Mouse (Mus musculus): ENCODE data around the gene Nell2.

Gene Nell2

DNA sequence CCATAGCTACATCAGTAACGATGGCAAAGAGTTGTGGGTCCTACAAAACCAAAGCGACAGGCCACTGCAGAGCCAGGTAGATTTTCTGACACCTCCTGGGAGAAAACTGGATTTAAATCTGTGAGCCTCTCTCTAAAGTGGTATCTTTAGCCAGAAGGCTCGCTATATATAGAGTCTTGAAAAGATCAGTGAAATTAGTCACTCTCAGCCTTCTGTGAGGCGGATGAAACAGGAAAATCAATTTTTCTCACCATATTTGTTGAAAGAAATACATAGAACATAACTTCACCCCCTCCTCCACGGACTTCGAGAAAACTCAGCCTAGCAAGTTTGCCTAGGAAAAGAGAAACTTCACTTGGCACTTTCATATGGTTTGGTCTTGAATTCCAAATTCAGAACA lies 54.4 kb downstream of the Nell2 start:
- DNase-seq (ENCODE audit: inconsistent ontology term) = no peak

DNA sequence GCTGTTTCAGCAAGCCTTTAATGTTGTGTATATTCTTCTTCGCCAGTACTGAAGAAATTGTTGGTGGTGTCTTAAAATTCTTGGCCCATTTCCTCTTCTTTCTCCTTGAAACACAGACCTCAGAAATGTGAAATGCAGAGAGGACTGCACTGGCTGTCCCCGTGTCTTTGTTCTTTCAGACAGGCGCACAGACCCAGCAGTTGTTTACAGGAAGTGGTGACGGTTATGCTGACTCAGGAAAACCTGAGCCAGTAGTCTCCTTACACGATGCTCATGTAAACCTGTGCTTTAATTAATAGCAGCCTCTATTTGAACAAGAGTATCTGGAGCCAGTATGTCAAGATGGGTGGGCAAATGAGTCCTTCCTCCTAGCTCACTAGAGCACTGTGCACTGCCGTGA lies 61.2 kb downstream of the Nell2 start:
- no peak for DNase-seq (ENCODE audit: inconsistent ontology term)

DNA sequence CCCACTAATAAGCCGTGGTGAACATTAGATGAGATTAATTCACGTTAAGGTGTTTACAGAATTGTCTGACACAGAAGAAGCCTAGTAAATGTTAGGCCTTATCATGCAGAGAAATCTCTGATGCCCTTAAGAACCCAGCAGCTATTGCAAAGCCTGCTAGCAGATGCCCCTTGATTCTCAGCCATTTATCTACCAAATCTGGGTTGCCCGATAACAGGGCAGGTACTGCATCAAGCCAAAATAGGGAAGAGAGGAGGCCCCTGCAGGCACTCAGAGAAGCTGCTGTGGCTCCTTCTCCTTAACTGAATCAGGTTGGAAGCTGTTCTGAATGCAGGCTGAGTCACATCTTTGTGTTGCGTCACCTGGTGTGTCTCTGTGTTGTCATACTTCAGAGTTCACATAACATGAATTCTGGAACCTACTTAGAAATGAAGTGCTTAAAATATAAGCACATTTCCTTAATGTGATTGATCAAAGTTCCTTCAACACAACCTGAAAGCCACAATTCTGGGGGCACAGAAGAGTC lies 68.3 kb downstream of the Nell2 start:
- no peak for DNase-seq (ENCODE audit: inconsistent ontology term)

DNA sequence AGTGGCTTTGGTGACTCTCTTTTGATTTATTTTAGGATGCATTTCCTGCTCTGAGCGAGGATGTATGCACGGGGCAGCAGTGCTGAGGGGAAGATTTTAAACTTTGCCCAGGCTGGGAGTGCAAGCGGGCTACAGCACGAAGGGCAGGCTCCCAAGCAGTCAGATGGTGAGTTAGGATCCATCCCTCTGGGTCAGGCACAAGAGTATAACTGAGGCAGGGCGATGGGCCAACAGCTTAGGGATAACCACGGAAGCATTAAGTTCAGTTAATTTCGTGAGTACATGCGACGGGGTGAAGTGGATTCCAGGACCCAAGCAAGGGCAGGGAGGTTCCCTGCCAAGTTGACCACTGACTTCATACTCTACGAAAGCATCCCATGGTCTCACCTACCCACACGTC lies 83.8 kb downstream of the Nell2 start:
- no peak for DNase-seq (ENCODE audit: inconsistent ontology term)

DNA sequence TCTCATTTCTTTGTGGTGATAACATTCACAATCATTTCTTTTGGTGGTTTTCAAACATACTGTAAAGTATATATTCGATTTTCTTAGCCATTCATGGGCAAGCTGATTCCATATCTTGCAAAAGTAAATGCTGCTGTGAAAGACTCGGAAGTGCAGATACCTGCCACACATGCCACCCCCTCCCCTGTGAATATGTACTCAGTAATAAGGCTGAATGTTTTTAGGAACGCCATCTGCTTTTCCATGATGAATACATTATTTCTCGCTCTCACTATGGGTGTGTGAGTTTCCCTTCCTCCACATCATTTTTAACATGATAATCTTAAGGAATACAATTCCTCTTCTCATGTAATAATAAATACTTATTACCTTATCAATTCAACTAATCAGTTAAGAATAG lies 90.6 kb downstream of the Nell2 start:
- DNase-seq (ENCODE audit: inconsistent ontology term) = no peak

DNA sequence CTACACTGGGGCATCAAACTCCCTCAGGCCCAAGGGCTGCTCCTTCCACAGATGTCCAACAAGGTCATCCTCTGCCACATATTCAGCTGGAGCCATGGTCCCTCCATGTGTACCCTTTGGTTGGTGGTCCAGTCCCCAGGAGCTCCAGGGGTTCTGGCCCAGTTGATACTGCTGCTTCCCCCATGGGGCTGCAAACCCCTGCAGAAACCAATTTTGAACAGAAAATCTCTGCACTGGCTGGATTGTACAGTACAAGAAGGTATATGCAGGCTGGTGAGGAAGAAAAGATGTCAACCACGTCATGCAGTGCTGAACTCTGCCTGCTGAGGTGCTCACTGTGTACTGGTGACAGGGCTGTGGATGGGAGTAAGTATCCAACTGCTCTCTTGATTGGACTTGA lies 92.1 kb downstream of the Nell2 start:
- no peak for DNase-seq (ENCODE audit: inconsistent ontology term)

DNA sequence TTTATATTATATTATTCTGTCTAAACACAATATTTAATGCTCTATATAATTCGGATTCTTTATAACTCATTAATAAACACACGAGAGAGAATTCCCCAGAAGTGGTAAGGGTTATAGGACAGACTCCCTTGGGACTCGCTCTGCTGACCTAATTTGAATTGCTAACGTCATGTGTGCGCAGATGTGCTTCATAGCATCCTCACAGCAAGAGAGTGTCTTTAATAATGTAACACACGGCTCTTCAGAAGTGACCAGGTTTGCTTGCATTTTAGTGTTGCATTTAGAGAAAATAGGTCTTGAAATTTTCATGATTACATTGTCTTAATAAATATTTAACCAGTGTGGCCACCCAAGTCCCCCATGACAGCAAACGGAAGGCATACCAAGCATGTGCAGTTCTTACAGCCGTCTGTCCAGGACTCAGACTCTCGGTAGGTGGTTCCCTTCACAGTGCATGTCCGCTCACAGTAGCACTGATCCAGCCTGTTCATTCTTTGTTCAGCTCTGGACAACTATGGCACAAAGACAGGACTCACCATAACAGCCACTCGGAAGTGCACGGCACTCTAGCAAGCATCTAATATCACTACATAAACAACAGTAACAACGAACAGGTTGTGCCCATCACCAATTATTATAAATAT lies 97.1 kb downstream of the Nell2 start:
- DNase-seq (ENCODE audit: inconsistent ontology term) = no peak

DNA sequence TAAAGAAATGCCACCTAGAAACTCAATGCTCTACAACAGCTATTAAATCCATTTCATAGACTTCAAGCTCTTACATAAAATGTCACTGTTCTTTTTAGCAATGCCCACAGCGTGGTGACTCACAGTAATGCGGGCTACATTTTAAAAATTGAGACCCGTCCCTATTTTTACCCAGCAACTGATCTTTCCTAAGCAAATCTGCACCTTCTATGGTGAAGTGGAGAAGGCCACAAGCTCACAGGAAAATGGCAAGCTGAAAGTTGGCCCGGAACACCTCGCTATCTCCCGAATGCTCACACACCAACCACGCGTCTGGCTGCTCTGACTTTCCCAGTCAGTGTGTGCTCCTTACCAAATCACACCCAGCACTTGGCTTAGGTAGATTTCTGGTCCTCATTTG lies 98.4 kb downstream of the Nell2 start:
- no peak for DNase-seq (ENCODE audit: inconsistent ontology term)

DNA sequence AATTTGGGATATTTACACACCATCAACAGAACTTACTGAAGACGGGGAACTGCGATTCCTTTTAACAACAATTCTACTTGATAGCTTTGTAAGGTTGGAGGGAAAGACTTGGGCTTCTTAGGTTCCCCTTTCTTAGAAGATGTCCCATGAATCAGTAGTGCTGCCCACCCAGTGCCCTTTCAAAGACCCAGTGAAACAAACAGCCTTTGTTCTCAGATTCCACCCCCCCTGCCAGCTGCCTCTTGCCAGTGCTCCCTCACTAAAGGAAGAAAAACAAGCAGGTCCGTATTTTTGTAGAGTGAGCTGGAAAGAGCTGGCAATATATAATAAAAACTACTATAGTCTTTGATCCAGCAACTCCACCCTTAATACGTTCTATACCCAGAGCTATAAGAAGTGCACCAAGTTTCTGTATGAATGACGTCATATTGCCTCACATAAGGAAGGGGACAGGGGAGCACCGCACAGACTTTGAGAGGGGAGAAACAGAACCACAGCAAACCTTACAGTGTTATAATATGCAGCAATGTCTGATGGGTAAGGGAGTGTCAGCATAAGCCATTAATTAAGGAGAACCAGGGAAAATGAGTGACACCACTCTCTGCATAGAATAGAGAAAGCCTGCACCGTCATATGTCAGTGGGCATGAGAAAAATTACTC lies 100.2 kb downstream of the Nell2 start:
- peak; percentile 46 for DNase-seq (ENCODE audit: inconsistent ontology term)

DNA sequence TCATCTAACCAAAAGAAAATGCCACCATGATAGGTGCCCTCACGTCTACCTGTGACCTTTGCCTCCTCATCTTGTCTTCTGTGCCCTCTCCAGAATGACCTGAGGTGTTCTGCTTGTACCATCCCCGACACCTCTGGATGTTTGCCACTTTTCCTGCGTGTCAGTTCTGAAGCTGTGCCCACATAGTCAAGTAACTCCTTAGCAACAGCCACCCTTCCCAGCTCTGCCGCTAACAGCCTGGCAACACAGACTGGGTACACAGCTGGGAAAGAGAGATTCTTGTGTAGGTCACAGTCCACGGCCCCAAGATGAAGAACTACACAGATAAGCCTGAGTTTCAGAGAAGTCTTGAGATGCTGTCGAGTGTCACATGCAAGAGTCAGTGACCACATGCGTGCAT lies 103.3 kb downstream of the Nell2 start:
- DNase-seq (ENCODE audit: inconsistent ontology term) = no peak

DNA sequence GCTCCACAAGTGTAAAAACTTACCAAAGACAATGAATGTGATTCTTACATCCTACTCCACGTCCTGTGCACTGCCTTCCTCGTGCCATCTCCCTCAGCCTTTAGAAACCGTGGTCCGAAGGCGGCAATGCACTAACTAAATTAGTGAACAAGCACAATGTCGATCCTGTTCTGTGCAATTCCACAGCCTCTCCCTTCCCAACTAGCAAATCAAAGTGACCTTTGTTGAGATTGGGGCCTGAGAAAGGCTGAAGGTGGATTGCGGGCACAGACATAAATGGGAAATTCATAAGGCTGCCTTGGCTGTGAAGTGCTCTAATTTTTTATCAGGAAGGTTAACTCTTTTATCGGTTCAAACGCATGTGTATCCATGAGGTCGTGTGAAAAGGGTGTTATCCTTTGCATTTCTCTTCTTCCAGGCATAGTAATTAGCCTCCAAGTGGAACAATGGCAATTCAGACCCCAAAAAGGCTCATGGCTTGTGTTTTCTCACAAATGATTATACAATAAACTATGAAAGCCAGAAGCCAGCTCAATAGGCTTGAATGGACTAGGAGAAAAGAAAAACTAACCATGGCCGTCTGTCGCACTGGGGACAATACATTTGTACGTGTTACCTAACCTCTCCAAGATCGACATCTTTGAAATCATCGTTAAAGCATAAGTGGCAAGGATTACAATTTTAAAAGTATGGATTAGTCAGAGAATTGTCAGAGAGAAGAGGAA lies 106.0 kb downstream of the Nell2 start:
- peak; percentile 61 for DNase-seq (ENCODE audit: inconsistent ontology term)

DNA sequence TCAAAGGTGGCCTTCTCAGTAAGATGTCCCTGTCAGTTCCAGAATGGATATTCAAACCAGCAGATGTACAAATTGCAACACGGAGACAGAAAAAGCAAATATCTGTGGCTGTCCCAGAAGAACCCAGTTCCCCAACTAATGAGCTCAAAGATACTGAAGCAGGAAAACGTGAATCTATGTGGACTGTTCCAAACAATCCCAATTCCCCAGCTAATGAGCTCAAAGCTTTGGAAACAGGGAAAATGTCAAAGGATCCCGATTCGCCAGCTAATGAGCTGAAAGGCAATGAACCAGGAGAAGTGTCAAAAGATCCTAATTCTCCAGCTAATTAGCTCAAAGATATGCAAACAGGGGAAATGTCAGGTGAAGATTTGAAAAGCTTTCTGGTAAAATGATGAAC lies 109.7 kb downstream of the Nell2 start:
- peak; percentile 47 for DNase-seq (ENCODE audit: inconsistent ontology term)

DNA sequence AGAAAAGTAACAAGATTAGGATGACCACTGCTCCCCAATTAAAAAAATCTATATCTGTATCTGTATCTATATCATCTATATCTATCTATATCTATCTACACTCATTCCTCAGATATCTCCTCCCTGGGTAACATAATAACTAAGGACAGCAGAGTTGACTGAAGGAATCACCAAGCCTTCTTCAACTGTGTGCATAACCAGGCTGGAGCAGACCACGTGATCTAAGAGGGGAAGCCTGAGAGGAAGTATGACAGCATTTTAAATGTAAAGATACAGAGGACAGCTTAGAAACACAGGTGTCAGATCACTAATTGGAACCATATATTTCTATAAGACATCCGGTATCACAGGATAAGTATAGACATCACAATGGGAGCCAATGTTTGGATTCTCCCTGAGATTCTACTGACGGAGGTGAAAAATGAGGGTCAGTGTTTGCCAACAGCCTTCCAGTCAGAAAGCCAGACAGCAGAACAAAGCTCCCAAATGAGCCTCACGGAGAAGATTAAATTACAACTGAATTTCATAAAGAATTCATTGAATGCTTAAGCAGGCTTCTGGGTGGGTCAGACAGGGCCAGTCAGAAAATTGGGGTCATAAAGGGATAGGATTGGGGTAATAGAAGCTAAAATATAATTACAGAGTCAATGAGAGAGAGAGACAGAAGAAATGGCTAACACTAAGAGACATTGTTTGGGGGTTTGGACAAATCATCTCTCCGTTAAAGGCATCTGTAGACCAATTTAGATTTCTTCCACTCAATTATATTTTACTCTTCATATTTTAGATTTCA lies 116.2 kb downstream of the Nell2 start:
- DNase-seq (ENCODE audit: inconsistent ontology term) = no peak

DNA sequence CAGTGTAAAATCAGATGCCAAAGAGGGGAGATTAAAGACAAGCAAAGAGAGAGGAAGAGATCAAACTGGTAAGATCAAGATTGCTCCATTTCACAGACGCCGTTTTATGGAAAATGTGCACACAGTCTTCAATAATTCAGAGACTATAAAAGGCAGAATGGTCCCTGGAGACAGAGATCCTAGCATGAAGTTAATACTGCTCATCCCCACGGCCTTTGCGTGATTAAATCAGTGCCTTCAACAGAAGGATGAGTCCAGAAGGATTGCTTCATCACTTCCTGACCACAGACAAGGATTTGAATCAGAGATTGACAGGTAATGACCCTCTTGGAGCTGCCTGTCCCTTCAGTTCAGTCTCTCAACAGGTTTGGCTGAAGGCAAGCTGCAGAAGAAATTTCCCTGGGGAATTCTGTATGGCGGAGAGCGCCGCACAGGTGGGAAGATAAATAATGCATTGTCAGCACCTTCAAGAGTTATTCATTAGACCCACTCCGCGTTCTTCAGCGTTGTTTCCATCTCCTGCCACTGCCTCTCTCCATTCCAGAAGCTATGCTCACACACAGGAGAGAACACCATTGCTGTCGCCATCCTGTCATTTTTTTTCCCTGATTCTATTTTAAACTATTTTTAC lies 118.0 kb downstream of the Nell2 start:
- DNase-seq (ENCODE audit: inconsistent ontology term) = no peak

DNA sequence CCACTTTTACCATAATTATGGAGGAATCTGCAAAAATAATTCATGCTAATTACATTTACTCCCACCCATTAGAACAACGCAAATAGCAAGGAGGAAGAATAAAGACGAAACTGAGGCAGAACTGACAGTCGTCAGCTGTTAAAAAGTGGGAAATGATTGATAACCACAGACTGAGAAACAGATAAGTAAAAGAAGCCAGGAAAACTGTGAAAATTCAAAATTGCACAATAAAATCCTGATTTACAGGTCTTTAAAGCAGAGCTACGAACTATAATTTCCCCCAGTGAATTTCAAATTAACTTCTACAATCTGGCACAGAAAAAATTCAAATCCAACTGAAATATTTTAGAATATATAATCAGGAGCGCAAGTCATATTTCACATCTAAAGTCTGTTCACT lies 138.0 kb downstream of the Nell2 start:
- DNase-seq (ENCODE audit: inconsistent ontology term) = no peak

DNA sequence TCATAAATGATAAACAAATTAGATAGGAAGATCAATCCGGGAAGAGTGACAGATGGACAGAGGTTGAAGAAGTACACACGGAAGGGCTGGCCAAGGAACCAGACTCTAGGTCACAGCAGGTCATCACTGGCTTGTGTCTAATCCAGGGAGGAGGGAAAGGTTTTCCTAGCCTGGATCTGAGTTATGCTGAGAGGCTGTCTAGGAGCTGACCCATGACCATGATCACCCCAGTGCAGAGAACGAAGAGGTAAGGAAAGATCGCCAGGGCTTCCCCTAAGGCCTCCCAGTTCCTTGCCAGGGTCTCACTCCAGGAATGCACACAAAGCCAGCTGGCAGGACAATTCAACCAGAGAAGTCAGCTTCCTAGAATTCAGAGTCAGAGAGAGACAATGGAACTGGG lies 139.4 kb downstream of the Nell2 start:
- DNase-seq (ENCODE audit: inconsistent ontology term) = no peak

DNA sequence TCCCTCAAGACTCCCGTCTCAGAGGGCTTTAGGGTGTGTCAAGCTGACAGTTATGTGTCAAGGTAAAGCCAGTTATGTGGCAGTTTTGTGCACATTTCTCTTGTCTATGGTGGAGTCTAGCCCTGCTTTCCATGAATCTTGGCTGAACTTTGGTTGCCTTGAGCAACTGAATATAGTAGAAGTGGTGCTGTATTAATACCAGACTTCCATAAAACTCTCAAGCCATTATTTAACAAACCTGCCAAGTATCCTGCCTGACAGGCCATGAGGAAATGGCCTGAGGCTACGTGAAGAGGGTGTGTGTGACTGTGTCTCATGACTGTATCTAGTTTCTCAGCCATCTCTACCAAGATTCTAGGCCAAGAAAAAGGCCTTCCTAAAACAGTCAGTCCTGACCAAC lies 147.5 kb downstream of the Nell2 start:
- no peak for DNase-seq (ENCODE audit: inconsistent ontology term)

DNA sequence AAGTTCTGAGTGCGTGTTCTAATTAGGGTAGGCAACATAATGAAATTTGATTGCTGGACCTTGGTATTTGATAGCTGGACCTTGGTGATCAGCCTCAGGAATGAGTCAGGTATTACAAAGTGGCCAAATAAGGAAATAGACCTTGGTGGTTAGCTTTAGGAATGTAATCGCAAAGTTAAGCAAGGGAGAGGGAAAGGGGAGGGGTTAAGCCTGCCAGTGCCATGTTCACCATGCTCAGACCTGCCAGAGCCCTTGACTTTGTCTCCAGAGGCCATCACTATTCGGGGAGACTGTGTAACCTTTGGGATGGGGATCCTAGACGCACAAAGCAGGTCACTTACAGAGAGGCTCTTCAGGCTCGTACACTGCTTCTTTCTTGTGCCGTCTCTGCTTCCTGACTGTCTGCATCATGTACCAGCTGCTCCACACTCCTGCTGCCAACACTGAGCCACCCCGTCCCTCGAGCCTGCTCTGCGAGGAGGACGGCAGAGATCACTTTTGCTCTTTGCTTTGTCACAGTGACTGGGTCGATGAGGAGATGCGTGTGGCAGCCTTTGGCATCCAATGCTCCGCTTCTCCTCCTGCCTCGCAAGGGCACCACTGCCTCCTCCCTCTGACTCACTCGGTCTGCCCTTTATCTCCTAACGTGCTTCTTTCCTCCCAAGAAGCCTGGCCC lies 157.5 kb downstream of the Nell2 start:
- no peak for DNase-seq (ENCODE audit: inconsistent ontology term)

DNA sequence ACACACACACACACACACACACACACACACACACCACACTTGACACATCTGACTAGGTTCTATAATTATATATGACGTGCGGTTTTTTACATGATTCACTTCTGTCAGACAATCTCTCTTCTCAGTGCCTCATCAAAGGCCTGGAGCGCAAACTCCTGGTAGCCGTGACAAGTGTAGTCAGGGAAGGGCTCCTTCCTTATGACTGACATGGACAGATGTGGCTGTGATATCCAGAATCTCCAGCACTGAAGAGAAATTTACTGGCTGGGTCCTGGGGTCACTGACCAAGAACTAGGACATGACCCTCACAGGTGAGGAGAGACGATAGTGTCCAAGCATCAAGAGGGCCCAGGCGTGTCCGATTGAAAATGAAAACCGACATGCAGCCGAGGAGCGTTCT lies 160.2 kb downstream of the Nell2 start:
- DNase-seq (ENCODE audit: inconsistent ontology term) = no peak

DNA sequence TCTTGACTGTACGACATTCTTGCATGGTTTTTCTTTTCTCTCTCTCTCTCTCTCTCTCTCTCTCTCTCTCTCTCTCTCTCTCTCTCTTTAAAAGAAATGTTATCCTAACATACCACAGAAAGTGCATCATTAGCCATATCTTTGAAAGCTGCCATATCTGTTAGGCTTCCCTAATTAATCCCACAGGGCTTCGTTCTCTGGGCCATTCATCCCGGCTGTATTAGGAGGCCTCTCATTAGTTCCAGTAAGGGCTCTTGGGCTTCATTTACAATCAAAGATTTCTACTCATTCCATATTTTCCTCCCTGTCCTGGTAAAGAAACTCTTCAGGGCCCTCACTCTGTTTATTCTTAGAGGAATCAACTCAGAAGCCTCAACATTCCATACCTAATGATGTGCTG lies 161.9 kb downstream of the Nell2 start:
- peak; percentile 20 for DNase-seq (ENCODE audit: inconsistent ontology term)

DNA sequence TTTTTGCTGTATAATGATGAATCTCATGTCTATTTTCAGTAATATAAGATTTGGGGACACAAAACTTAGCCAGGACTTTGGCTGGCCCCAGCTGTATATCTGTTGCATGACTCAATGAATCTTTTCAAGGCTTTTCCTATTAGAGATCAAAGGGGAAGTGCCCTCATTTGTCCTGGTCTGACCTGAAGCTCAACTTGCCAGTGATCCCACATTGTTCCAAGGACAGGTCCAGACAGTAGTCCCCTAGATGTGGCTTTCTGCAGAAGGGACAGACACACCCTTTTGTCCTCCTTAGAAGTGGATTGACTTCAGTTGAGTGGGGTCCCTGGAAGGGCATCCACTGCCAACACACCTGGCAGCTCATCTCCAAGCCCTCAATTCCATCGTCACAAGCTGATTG lies 173.6 kb downstream of the Nell2 start:
- DNase-seq (ENCODE audit: inconsistent ontology term) = no peak
